Mouse (Mus musculus) E14TG2a.4 (cell line): Measurements from ENCODE around the gene Ccser2.
"Not testable (repeated sequence)": the region's sequence is repeated elsewhere in the genome, so short reads cannot be mapped to it uniquely, and the experiment has no call there.

Experiments used
- H3K27me3 ChIP-seq: 2 replicates; pipeline ENCODE4 v1.6.1; 2014; ENCODE audit warnings: low read length, control low read depth; ENCODE audit not compliant: insufficient read depth
- H3K36me3 ChIP-seq: 2 replicates; pipeline ENCODE4 v1.6.1; 2014; ENCODE audit warnings: low read length, control low read depth; ENCODE audit not compliant: insufficient read depth
- H3K4me1 ChIP-seq: replicated peaks from 2 replicates; pipeline ENCODE4 v1.6.1; 2014; ENCODE audit warnings: low read depth, low read length, control low read depth
- H3K4me3 ChIP-seq: replicated peaks from 2 replicates; pipeline ENCODE4 v1.5.1; 2014; ENCODE audit warnings: mild to moderate bottlenecking, low read length
- H3K9me3 ChIP-seq: 2 replicates; pipeline ENCODE4 v1.6.1; 2014; ENCODE audit warnings: low read length, control low read depth
- CTCF ChIP-seq: conservative IDR thresholded peaks from 2 replicates; pipeline ENCODE4 v1.5.1; 2014; ENCODE audit warnings: low read length
- NANOG ChIP-seq: IDR thresholded peaks from 2 replicates; pipeline ENCODE4 v1.6.1; 2014; ENCODE audit warnings: borderline replicate concordance, low read length, mixed read lengths
- POU5F1 ChIP-seq: IDR thresholded peaks from 2 replicates; pipeline ENCODE4 v1.6.1; 2014; ENCODE audit warnings: low read length, borderline replicate concordance

The Ccser2 gene

DNA sequence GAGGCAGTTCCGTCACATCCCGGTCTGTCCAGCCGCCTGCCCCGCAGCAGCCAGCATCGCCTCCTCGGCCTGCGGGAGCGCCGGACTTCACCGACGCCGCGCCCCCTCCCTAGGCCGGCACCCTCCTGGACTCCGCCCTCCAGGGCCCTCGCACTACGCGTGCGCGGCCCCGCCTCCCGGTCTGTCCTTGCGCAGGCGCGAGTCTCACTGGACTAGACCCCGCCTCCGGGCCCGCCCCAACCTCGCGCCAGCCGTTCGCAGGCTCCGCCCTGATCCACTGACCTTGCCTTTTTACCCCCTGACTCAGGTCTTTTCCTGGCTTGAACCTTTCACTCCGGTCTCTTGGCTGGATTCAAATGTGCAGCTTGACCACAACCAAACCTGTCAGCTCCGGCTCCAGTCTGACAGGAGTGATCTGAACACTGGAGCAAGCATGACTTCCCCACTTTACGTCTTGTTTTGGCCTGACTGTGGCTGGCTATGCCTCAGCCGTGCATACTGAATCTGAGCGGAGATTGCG lies at the start of gene Ccser2:
TSS of gene Ccser2 (minus strand) at position 150 of the 520 bp plus-strand sequence.
- Histone ChIP-seq H3K4me1 (peaks cover 25% of the 10 kb centered on the region), H3K27me3 (no peaks in the 10 kb centered on the region), H3K36me3 (no peaks in the 10 kb centered on the region), H3K4me3 (peak within 1 kb of the TSS; percentile 92), H3K9me3 (no peaks in the 10 kb centered on the region)
- no peak for TF ChIP-seq NANOG
- TF ChIP-seq CTCF: no peak
- TF ChIP-seq POU5F1: no peak

DNA sequence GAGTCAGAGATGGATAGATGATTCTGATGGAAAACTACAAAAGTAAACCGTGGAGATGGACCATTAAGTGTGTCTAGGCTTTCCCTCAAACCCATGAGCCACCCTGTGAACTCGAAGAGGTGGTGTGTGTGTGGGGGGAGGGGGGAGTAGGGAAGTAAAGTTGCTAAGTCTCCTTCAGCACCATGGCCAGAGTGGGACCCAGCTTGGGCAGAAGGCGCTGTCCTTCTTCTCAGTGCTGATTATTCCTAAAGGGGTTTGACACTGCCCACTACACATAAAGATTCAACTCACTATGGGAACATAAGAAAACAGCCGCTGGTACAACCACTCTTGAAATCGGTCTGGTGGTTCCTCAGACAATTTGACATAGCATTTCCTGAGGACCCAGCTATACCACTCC lies 47.3 kb upstream of the Ccser2 start:
- H3K4me3 ChIP-seq: no peak overlapping the region
- H3K27me3 ChIP-seq: no peaks in the 10 kb centered on the region
- no peaks in the 10 kb centered on the region for H3K4me1 ChIP-seq
- no peaks in the 10 kb centered on the region for H3K36me3 ChIP-seq
- TF ChIP-seq CTCF (no peak), NANOG (no peak), POU5F1 (no peak)
- H3K9me3 ChIP-seq: no peaks in the 10 kb centered on the region

DNA sequence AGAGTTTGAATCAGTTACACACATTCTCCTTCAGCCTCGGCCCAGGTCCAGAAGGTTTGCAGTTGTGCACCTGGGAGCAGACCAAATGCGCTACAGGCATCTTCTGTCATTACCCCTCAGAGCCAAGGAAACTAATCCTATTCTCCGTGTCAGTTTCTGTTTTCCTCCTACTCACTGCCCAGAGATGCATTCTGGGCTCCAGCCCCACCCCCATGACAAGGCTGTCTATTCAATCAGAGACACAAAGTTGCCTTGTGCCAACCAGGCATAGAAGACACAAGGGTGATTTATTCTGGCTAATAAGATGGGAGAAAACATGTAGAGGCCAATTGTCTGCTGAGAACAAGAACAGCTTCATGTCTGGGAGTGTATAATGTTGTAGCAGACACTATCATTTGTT lies 45.1 kb upstream of the Ccser2 start:
- Histone ChIP-seq H3K9me3 (no peaks in the 10 kb centered on the region), H3K4me1 (no peaks in the 10 kb centered on the region), H3K27me3 (no peaks in the 10 kb centered on the region), H3K4me3 (no peak overlapping the region), H3K36me3 (no peaks in the 10 kb centered on the region)
- TF ChIP-seq NANOG (no peak), POU5F1 (no peak), CTCF (no peak)

GRCm38 (mm10) chr14:37009686-37010085 lies 41.1 kb upstream of the Ccser2 start:
- H3K4me1 ChIP-seq: no peaks in the 10 kb centered on the region
- no peaks in the 10 kb centered on the region for H3K27me3 ChIP-seq
- no peaks in the 10 kb centered on the region for H3K36me3 ChIP-seq
- no peak overlapping the region for H3K4me3 ChIP-seq
- no peaks in the 10 kb centered on the region for H3K9me3 ChIP-seq
- no peak for TF ChIP-seq POU5F1
- no peak for TF ChIP-seq CTCF
- no peak for TF ChIP-seq NANOG

GRCm38 (mm10) chr14:37006489-37006888 lies 37.9 kb upstream of the Ccser2 start:
- no peak overlapping the region for H3K4me3 ChIP-seq
- no peaks in the 10 kb centered on the region for H3K27me3 ChIP-seq
- H3K36me3 ChIP-seq: no peaks in the 10 kb centered on the region
- TF ChIP-seq POU5F1 (no peak), CTCF (no peak), NANOG (no peak)
- H3K9me3 ChIP-seq: no peaks in the 10 kb centered on the region
- no peaks in the 10 kb centered on the region for H3K4me1 ChIP-seq

DNA sequence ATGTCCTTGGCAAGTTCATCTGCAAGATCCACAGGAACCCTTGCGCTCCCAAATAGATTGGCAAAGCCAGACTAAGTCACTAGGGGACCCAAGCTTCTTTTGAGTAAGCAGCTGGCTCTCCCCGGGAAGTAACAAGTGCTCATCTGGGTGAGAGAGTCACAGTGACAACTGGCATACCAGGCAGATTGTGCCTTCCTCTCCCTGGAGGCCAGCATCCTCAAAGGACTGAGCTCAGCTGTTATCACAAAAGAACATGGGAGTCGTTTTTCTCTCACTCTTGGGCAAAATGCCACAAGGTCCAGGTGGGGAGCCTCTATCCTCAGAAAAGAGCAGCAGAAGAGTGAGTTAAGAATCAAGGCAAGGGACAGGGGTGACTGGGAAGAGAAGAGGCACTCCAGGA lies 37.3 kb upstream of the Ccser2 start:
- no peak for TF ChIP-seq NANOG
- TF ChIP-seq POU5F1: no peak
- TF ChIP-seq CTCF: no peak
- no peak overlapping the region for H3K4me3 ChIP-seq
- no peaks in the 10 kb centered on the region for H3K36me3 ChIP-seq
- no peaks in the 10 kb centered on the region for H3K9me3 ChIP-seq
- no peaks in the 10 kb centered on the region for H3K4me1 ChIP-seq
- H3K27me3 ChIP-seq: no peaks in the 10 kb centered on the region

DNA sequence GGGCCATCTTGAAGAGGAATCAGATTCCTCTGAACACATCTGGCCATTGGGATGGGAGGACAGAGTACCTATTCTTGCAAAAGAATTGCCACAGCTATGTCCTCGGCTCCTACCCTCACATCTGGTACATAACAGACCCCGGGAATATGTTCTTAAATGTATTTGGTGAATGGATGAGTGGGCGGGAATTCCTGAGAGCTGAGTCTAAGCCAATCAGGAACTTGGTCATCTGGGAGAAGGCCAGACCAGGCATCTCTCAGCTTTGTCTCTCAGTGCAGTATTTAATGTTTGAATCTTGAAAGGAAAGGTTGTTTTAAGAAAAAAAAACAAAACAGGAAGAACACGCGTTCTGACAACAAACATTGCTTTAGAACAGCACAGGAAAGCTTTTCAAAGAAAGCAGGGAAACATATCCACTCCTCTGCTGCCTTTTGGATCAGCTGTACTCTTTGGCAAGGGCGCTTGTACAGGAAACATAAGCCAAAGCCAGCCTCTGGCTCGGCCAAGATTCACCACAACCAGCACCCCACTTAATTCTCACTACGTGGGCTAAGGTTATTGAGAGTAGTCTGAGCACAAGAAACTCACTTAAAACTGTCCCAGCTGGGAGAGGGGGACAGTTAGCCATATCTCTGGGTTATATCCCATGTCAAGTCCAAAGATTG lies 35.0 kb upstream of the Ccser2 start:
- no peaks in the 10 kb centered on the region for H3K27me3 ChIP-seq
- TF ChIP-seq NANOG (no peak), POU5F1 (no peak), CTCF (no peak)
- no peaks in the 10 kb centered on the region for H3K36me3 ChIP-seq
- no peaks in the 10 kb centered on the region for H3K9me3 ChIP-seq
- H3K4me1 ChIP-seq: no peaks in the 10 kb centered on the region
- H3K4me3 ChIP-seq: no peak overlapping the region

GRCm38 (mm10) chr14:37002852-37003251 lies 34.3 kb upstream of the Ccser2 start:
- Histone ChIP-seq H3K27me3 (no peaks in the 10 kb centered on the region), H3K9me3 (no peaks in the 10 kb centered on the region), H3K36me3 (no peaks in the 10 kb centered on the region), H3K4me3 (no peak overlapping the region), H3K4me1 (no peaks in the 10 kb centered on the region)
- no peak for TF ChIP-seq NANOG
- TF ChIP-seq POU5F1: no peak
- no peak for TF ChIP-seq CTCF

DNA sequence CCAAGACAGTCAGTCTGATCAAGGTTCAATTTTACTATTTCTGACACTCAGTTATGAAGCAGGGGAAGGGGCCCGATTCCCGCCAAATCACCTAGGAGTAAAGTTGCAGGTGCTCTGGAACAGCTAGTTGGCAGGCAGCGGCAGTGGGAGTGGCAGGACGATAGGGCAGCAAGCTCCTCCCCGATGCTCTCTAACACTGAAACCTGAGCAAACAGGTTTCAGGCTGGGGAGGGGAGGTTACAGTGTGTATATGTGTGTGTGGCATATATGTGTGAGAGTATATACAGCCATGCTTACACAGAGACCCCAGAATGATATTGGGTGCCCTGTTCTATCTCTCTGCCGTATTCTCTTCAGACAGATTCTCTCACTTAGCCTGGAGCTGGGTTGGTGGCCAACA lies 32.2 kb upstream of the Ccser2 start:
- H3K36me3 ChIP-seq, H3K27me3 ChIP-seq, H3K4me1 ChIP-seq, H3K9me3 ChIP-seq, H3K4me3 ChIP-seq: not testable (repeated sequence)
